Comparison of ENCODE assay signal across 8 mouse cellular contexts in the genomic region with DNA sequence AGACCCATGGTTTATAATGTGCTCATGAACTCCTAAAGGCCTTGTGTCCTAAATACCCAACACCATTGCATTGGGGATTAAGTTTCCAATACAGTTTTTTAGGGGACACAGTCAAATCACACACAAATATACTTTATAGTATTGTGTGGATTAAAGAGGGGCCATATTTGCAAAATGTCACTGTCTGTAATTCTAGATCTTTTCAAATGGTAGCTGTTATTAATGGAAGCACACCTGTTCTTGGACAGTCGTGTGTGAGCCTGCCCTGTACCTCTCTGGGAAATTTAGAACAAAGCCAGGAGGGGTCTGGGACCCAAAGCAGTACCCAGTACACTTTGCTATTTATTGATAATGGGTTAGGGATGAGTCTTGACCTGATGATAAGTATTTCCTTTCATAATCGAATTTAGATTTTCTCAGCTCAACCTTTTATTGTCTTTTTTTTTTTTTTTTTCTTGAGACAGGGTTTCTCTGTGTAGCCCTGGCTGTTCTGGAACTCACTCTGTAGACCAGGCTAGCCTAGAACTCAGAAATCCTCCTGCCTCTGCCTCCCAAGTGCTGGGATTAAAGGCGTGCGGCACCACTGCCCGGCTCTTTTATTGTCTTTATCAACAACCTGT. TPM values are rescaled to one million over a fixed set of nuclear protein-coding genes. Genes with fewer than 3 reads are reported as not detected.
DNase-seq lines count a peak whose midpoint lies in the region; ATAC-seq and TF ChIP-seq lines count a peak whose summit lies in the region.

A gene (plus strand): TSS at position 570 of the 620 bp plus-strand sequence.

- peak within 1 kb of the TSS; percentile 64 for H3K4me2 ChIP-seq in limb, embryonic 12.5 days

- peak within 1 kb of the TSS; percentile 94 for H3K4me3 ChIP-seq in liver, adult 2 months (ENCODE audit: insufficient read depth, low read depth, low read length)
- peak within 1 kb of the TSS; percentile 100 for H3K4me3 ChIP-seq in bone marrow macrophage, adult 2 months (ENCODE audit: insufficient read depth, low read length)
- H3K4me3 ChIP-seq in limb, embryonic 12.5 days (replicated peaks): peak within 1 kb of the TSS; percentile 82
- H3K4me3 ChIP-seq in olfactory bulb, adult 2 months (ENCODE audit: insufficient read depth, low read depth, low read length): peak within 1 kb of the TSS; percentile 97

- WGBS in liver, adult 2 months: 82% methylated on average over 5 of the region's 5 CpGs
- WGBS in limb, embryonic 12.5 days: 90% methylated on average over 5 of the region's 5 CpGs
- 94% methylated on average over 5 of the region's 5 CpGs for WGBS in olfactory bulb, adult 2 months

- peaks cover 2% of the 10 kb centered on the region for H3K4me1 ChIP-seq in liver, adult 2 months (ENCODE audit: control insufficient read depth, insufficient read depth, low read length)
- H3K4me1 ChIP-seq in bone marrow macrophage, adult 2 months (ENCODE audit: control insufficient read depth, insufficient read depth, low read length): peaks cover 6% of the 10 kb centered on the region
- peaks cover 17% of the 10 kb centered on the region for H3K4me1 ChIP-seq in limb, embryonic 12.5 days (replicated peaks)
- H3K4me1 ChIP-seq in olfactory bulb, adult 2 months (ENCODE audit: control insufficient read depth, insufficient read depth, low read length): no peaks in the 10 kb centered on the region

- H3K9me3 ChIP-seq in limb, embryonic 12.5 days: no peaks in the 10 kb centered on the region

- no peak for TF ChIP-seq CTCF in liver, adult 2 months (IDR thresholded peaks at IDR 0.05; ENCODE audit: low read depth, low read length)
- no peak for TF ChIP-seq CTCF in bone marrow macrophage, adult 2 months (IDR thresholded peaks at IDR 0.05; ENCODE audit: low read depth, low read length)
- TF ChIP-seq CTCF in olfactory bulb, adult 2 months (IDR thresholded peaks at IDR 0.05; ENCODE audit: insufficient read depth, low read depth, low read length): no peak

- peak within 1 kb of the TSS; percentile 98 for H3K9ac ChIP-seq in liver, adult 2 months (ENCODE audit: low read depth, low read length)
- H3K9ac ChIP-seq in limb, embryonic 12.5 days (replicated peaks): peak within 1 kb of the TSS; percentile 95

- no peaks in the 10 kb centered on the region for H3K36me3 ChIP-seq in liver, adult 2 months (ENCODE audit: control insufficient read depth, insufficient read depth, low read length)
- H3K36me3 ChIP-seq in limb, embryonic 12.5 days: no peaks in the 10 kb centered on the region

- no peak for DNase-seq in liver, adult 2 months (ENCODE audit: extremely low read depth, low read depth, low spot score)
- DNase-seq in liver: no peak
- DNase-seq in heart, postnatal 14 days: no peak
- no peak for DNase-seq in urinary bladder, postnatal 25 days (ENCODE audit: low spot score)
- no peak for DNase-seq in right cerebral cortex, postnatal 10 days (ENCODE audit: low spot score in 2 of 2)

- no peaks in the 10 kb centered on the region for H3K27me3 ChIP-seq in liver, adult 2 months (ENCODE audit: control insufficient read depth, insufficient read depth, low read length)
- H3K27me3 ChIP-seq in limb, embryonic 12.5 days: no peaks in the 10 kb centered on the region

- no peaks in the 10 kb centered on the region for H3K79me2 ChIP-seq in liver, adult 2 months (ENCODE audit: control insufficient read depth, insufficient read depth, low read length)

- H3K27ac ChIP-seq in liver, adult 2 months (replicated peaks; ENCODE audit: insufficient read depth, low read depth, low read length): peak within 1 kb of the TSS; percentile 84
- peak within 1 kb of the TSS; percentile 77 for H3K27ac ChIP-seq in bone marrow macrophage, adult 2 months (ENCODE audit: insufficient read depth, low read depth, low read length)
- peak within 1 kb of the TSS; percentile 99 for H3K27ac ChIP-seq in limb, embryonic 12.5 days
- H3K27ac ChIP-seq in olfactory bulb, adult 2 months (ENCODE audit: insufficient read depth, low read depth, low read length): peak within 1 kb of the TSS; percentile 84

- no peak for TF ChIP-seq POLR2A in liver, adult 2 months (IDR thresholded peaks at IDR 0.05; ENCODE audit: extremely low read depth, insufficient read depth, low read length)
- TF ChIP-seq POLR2A in bone marrow macrophage, adult 2 months (IDR thresholded peaks at IDR 0.05; ENCODE audit: borderline replicate concordance, low read depth, low read length): no peak
- no peak for TF ChIP-seq POLR2A in olfactory bulb, adult 2 months (IDR thresholded peaks at IDR 0.05; ENCODE audit: insufficient read depth, low read depth, low read length)

- intact Hi-C loops in heart, postnatal 14 days (cut with DNase I): loop anchor here (5.0 to 10.0 kb wide), 2 partner anchors 160 to 357 kb away; a partner anchor contains a TSS

- no peak for ATAC-seq in limb, embryonic 12.5 days (ENCODE audit: insufficient number of reproducible peaks, insufficient read depth, low FRiP score, low TSS enrichment, low read depth)

RNA-seq across cellular contexts. Expression of the gene that starts here (rescaled TPM):
- 10.0 and 10.2 TPM in 2 replicates for total RNA-seq in liver, adult 2 months (2014; rRNA removed)
- polyA plus RNA-seq in liver, adult 2 months (2012; rRNA removed): 1.4 TPM in 2 replicates
- 37.0 and 38.6 TPM in 2 replicates for polyA plus RNA-seq in bone marrow macrophage, adult 2 months (2012; ENCODE audit: insufficient read depth, insufficient read length, missing spikeins)
- total RNA-seq in heart, postnatal 14 days (2021): 10 to 100 TPM; 15.3 to 15.5 TPM
- 26.3 and 32.0 TPM in 2 replicates for polyA plus RNA-seq in limb, embryonic 12.5 days (2016; fragmentation: Nextera tagmentation; extraction: Ambion mirVana)
- polyA plus RNA-seq in olfactory bulb, adult 2 months (2012; ENCODE audit: insufficient read depth, insufficient read length, low replicate concordance, missing spikeins): 241 TPM in 1 of 2 replicates, not detected in the other
